Mouse (Mus musculus) kidney, adult 2 months (tissue): Measurements from ENCODE around the gene Spns3.

Experiments used
- CTCF ChIP-seq: fragments of 200-500 bp; conservative IDR thresholded peaks from 2 replicates; pipeline ENCODE4 v1.5.1; 2011; ENCODE audit warnings: low read depth, mild to moderate bottlenecking, control low read depth, low read length, moderate library complexity, mixed read lengths; ENCODE audit not compliant: insufficient read depth, insufficient read length
- POLR2A ChIP-seq: fragments of 200-500 bp; IDR thresholded peaks from one replicate; pipeline ENCODE4 v1.6.1; 2011; ENCODE audit warnings: low read depth, low read length, control low read depth

DNA sequence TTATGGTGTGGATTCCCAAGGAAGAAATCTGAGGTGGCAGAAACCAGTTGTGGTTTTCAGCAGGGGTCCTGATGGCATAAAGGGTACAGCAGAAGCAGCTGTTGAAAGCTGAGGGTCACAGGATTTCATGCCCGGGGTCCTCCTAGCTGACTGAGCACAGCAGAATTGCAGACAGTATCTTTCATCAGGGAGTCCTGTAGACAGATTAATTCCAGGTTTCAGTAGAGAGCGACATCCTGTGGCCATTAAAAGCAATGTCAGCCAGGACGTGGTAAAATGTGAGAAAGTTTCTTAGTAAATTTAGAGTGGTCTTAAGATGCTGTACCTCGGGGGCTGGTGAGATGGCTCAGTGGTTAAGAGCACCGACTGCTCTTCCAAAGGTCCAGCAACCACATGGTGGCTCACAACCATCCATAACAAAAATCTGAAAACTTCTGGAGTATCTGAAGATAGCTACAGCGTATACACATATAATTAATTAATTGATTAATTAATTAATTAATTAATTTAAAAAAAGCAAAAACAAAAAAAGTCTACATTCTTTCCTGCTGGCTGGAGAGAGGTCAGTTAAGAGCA, 14.0 kb upstream of the Spns3 start:
- TF ChIP-seq CTCF (peak; percentile 44), POLR2A (no peak)
